In genomic region chr11:114523444-114524238, GRCm38 (mm10) we compare ENCODE assay signal across 8 mouse cellular contexts.
DNase-seq lines count a peak whose midpoint lies in the region; ATAC-seq and TF ChIP-seq lines count a peak whose summit lies in the region.

No protein-coding gene starts in this region.

- no peaks in the 10 kb centered on the region for H3K4me1 ChIP-seq in CH12.LX (ENCODE audit: control insufficient read depth in 1 of 2, insufficient read depth in 2 of 2)

- peaks cover 81% of the 10 kb centered on the region for H3K27me3 ChIP-seq in CH12.LX (replicated peaks)

- TF ChIP-seq CTCF in CH12.LX (conservative IDR thresholded peaks at IDR 0.05 in 1 of 2, IDR thresholded peaks at IDR 0.05 in 1 of 2; ENCODE audit: low read depth in 2 of 2, low read length in 2 of 2), result peak; percentile 69 to 70

- no peak for TF ChIP-seq POLR2A in CH12.LX (IDR thresholded peaks at IDR 0.05; ENCODE audit: low read depth, low read length)

- H3K79me2 ChIP-seq in CH12.LX (replicated peaks; ENCODE audit: control insufficient read depth, extremely low read depth, insufficient read depth, poor library complexity, severe bottlenecking), result no peaks in the 10 kb centered on the region

- ATAC-seq in common myeloid progenitor, adult 5-6 weeks (replicated peaks; ENCODE audit: low read depth, poor library complexity, severe bottlenecking), result peak; percentile 89
- no peak for ATAC-seq in inflammation-experienced regulatory T-cells, adult 6 months

- in situ Hi-C loops in CH12.LX (cut with MboI; ENCODE audit: low pct_ligation_motif_present, low pct_unique_long_range_greater_than_20kb, low sequenced_read_pairs), result loop anchor here (25.0 kb wide), 1 partner anchor 114 kb away; no protein-coding TSS in a partner anchor

- DNase-seq in CH12.LX (ENCODE audit: extremely low read depth) (peak; percentile 62), adipocyte (ENCODE audit: low spot score) (peak; percentile 16)
- peak; percentile 39 for DNase-seq in gastrocnemius, postnatal 25 days
- peak; percentile 28 to 68 for DNase-seq in layer of hippocampus, adult 8-10 months (ENCODE audit: low spot score in 2 of 2)
- DNase-seq in lung, postnatal 36 days, result peak; percentile 61
- DNase-seq in spleen, adult 18-20 months, result peak; percentile 14 to 65

- H3K4me3 ChIP-seq in CH12.LX (replicated peaks in 1 of 3; ENCODE audit: low read depth in 2 of 3, low read length in 2 of 3, poor library complexity in 1 of 3), result no peak overlapping the region

- no peak overlapping the region for H3K27ac ChIP-seq in CH12.LX (ENCODE audit: insufficient read depth, low read depth)

- H3K36me3 ChIP-seq in CH12.LX (replicated peaks in 1 of 2; ENCODE audit: control insufficient read depth in 1 of 2, insufficient read depth in 1 of 2, low read length in 1 of 2), result no peaks in the 10 kb centered on the region

- dilution Hi-C loops in CH12.LX (cut with MboI; ENCODE audit: extremely low pct_ligation_motif_present, extremely low pct_unique_long_range_greater_than_20kb, low sequenced_read_pairs), result no loop called here

- H3K9ac ChIP-seq in CH12.LX (ENCODE audit: insufficient read depth, low read depth), result no peak overlapping the region

- TF ChIP-seq EP300 in CH12.LX (IDR thresholded peaks at IDR 0.05; ENCODE audit: low read length), result no peak

- no peak overlapping the region for H3K4me2 ChIP-seq in CH12.LX (ENCODE audit: insufficient read depth, low read depth, poor library complexity, severe bottlenecking)

- no peaks in the 10 kb centered on the region for H3K9me3 ChIP-seq in CH12.LX (replicated peaks; ENCODE audit: low read length)

- peak; percentile 38 for TF ChIP-seq RAD21 in CH12.LX (IDR thresholded peaks at IDR 0.05; ENCODE audit: low read depth, low read length)

TF ChIP-seq in CH12.LX, 34 proteins besides CTCF, POLR2A, EP300 and RAD21:
- TF ChIP-seq SMC3 (IDR thresholded peaks at IDR 0.05; ENCODE audit: low read depth, low read length) (peak; percentile 65), E2F4 (IDR thresholded peaks at IDR 0.05; ENCODE audit: insufficient replicate concordance, low read depth, low read length) (no peak)
TF ChIP-seq in CH12.LX: peak in this region for 1.
